Mouse (Mus musculus): ENCODE data around the gene Gm28043. TPM values are rescaled to one million over a fixed set of nuclear protein-coding genes. Genes with fewer than 3 reads are reported as not detected.
"Not testable (repeated sequence)": the region's sequence is repeated elsewhere in the genome, so short reads cannot be mapped to it uniquely, and the experiment has no call there.

The Gm28043 gene
- polyA plus RNA-seq, 1 experiment from 2014 or later = 2.3 TPM

DNA sequence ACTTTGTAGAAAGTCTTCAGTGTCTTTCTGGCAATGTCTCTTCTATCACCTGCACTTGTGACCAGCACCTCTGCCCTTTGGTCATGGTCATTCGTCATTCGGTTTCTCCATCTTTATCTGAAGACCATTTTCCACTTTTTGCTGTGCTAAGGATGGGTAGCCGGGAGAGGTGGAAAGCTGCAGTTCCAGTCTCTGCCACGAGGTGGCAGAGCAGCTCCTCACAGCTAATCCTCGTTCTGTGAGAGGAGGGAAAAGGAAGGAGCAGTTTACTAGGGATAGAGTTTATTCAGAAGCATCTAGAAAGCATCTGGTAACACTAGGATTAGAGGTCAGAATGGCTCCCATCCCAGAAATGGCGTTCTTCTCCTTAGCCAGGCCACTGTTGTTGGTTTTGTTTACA lies 11.4 kb upstream of the Gm28043 start:
- H3K4me1 ChIP-seq (ENCODE audit: control insufficient read depth, insufficient read depth, low read length) = peaks cover 8% of the 10 kb centered on the region
- H3K27ac ChIP-seq (ENCODE audit: low read depth, low read length) = no peak overlapping the region

DNA sequence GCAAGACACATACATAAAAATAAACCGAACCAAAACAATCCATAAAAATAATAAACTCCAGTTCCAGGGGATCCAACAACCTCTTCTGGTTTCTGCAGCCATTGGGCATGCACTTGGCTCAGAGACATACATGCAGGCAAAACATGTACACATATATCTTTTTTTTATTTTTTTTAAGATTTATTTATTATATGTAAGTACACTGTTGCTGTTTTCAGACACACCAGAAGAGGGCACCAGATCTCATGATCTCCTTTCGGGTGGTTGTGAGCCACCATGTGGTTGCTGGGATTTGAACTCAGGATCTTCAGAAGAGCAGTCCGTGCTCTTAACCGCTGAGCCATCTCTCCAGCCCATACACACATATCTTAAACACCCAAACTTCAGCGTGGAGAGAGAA lies 1.2 kb upstream of the Gm28043 start:
- ATAC-seq (replicated peaks; ENCODE audit: insufficient number of reproducible peaks, low FRiP score, low TSS enrichment); H3K27me3 ChIP-seq (ENCODE audit: control insufficient read depth, insufficient read depth, low read length); H3K9me3 ChIP-seq (replicated peaks; ENCODE audit: control insufficient read depth, low read length); H3K9ac ChIP-seq (ENCODE audit: low read depth, low read length); H3K4me3 ChIP-seq (ENCODE audit: low read depth, low read length); H3K4me2 ChIP-seq; H3K36me3 ChIP-seq (ENCODE audit: control insufficient read depth, insufficient read depth, low read length); H3K27ac ChIP-seq (ENCODE audit: low read depth, low read length): not testable (repeated sequence)
- 85% methylated on average over 5 of the region's 5 CpGs for WGBS (ENCODE audit: insufficient replicate concordance)
- peaks cover 24% of the 10 kb centered on the region for H3K4me1 ChIP-seq (ENCODE audit: control insufficient read depth, insufficient read depth, low read length)

More for the DNA sequence above, 11.4 kb upstream of the Gm28043 start:
- Histone ChIP-seq H3K9me3 (replicated peaks; ENCODE audit: control insufficient read depth, low read length) (no peaks in the 10 kb centered on the region), H3K4me3 (ENCODE audit: low read depth, low read length) (no peak overlapping the region), H3K4me2 (no peak overlapping the region), H3K36me3 (ENCODE audit: control insufficient read depth, insufficient read depth, low read length) (peaks cover 8% of the 10 kb centered on the region), H3K27me3 (ENCODE audit: control insufficient read depth, insufficient read depth, low read length) (no peaks in the 10 kb centered on the region), H3K9ac (ENCODE audit: low read depth, low read length) (no peak overlapping the region)
- WGBS (ENCODE audit: insufficient replicate concordance) = 18% methylated on average over 6 of the region's 6 CpGs
- ATAC-seq (replicated peaks; ENCODE audit: insufficient number of reproducible peaks, low FRiP score, low TSS enrichment) = no peak

DNA sequence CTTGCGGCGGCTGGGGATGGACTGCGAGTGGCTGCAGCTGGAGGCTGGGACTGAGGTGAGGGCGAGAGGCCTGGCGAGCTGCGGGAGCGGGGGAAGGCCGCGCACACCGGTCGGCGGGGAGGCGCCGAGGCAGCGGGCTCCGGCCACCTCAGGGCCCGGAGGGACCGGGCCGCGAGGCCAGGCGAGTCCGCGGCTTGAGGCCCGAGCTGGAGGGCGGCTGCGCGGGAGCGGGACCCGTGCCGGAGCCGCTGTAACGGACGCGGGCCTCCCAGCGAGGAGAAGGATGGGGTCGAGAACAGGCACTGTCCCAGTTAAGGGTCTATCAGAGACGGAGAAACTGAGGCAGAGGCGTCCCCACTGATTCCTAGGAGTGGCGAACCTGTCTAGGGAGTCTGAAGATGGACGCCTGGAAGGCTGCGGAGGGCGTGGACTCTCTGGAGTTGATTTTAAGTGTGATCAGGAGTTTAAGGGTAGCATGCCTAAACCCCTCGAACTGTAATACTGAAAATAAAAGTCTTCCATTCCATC lies 412 bp downstream of the Gm28043 start:
- under 1% methylated on average over 43 of the region's 43 CpGs for WGBS (ENCODE audit: insufficient replicate concordance)
- H3K9ac ChIP-seq (ENCODE audit: low read depth, low read length) = peak overlapping the region; percentile 96
- H3K4me1 ChIP-seq (ENCODE audit: control insufficient read depth, insufficient read depth, low read length) = peaks cover 24% of the 10 kb centered on the region
- peak; percentile 51 for ATAC-seq (replicated peaks; ENCODE audit: insufficient number of reproducible peaks, low FRiP score, low TSS enrichment)
- H3K27ac ChIP-seq (ENCODE audit: low read depth, low read length) = peak overlapping the region; percentile 93
- no peaks in the 10 kb centered on the region for H3K27me3 ChIP-seq (ENCODE audit: control insufficient read depth, insufficient read depth, low read length)
- H3K4me3 ChIP-seq (ENCODE audit: low read depth, low read length) = peak overlapping the region; percentile 92
- no peaks in the 10 kb centered on the region for H3K9me3 ChIP-seq (replicated peaks; ENCODE audit: control insufficient read depth, low read length)
- peak overlapping the region; percentile 91 for H3K4me2 ChIP-seq
- no peaks in the 10 kb centered on the region for H3K36me3 ChIP-seq (ENCODE audit: control insufficient read depth, insufficient read depth, low read length)

DNA sequence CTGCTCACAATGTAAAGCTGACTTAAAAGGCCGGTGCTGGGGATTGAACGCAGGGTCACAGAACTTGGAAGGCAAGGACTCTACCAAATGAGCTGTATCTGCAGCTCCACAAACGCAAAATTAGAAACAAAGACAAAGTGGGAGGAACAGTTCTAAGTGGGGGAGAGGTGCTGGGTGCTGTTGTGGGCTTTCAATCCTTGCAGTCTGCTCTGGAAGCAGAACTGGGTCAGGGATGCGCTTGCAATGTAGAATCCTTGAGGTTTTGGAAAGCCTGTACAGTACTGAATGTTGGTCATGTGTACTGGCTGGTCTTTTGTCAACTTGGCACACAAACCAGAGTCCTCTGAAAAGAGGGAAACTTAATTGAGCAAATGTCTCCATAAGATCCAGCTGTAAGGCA lies 940 bp downstream of the Gm28043 start:
- WGBS (ENCODE audit: insufficient replicate concordance) = 10% methylated on average over 4 of the region's 4 CpGs

DNA sequence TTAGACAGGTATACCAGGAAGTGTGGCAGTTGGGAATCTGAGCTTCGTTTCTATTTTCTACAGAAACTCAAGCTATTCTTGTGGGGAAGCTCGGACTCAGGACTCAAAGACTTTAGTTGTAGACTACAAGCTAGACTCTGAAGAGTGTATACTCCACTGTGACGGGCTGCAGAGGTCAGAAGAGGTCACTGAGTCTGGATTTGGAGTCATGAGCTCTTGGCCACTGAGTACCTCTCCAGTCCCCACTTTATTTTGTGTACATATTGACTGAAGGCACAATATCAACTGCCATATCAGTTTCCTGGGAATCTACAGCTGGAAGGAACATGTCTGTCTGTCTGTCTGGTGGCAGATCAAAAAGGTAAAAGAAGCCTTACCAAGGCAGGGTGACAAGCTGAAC lies 4.6 kb downstream of the Gm28043 start:
- H3K4me1 ChIP-seq (ENCODE audit: control insufficient read depth, insufficient read depth, low read length) = peaks cover 19% of the 10 kb centered on the region
- no peak overlapping the region for H3K27ac ChIP-seq (ENCODE audit: low read depth, low read length)
- WGBS (ENCODE audit: insufficient replicate concordance) = 83% methylated on average over 3 of the region's 3 CpGs
- no peak overlapping the region for H3K4me3 ChIP-seq (ENCODE audit: low read depth, low read length)
- H3K27me3 ChIP-seq (ENCODE audit: control insufficient read depth, insufficient read depth, low read length) = no peaks in the 10 kb centered on the region
- H3K4me2 ChIP-seq = no peak overlapping the region
- no peak overlapping the region for H3K9ac ChIP-seq (ENCODE audit: low read depth, low read length)
- no peaks in the 10 kb centered on the region for H3K9me3 ChIP-seq (replicated peaks; ENCODE audit: control insufficient read depth, low read length)
- no peak for ATAC-seq (replicated peaks; ENCODE audit: insufficient number of reproducible peaks, low FRiP score, low TSS enrichment)
- peaks cover 20% of the 10 kb centered on the region; the same call in 1 of the 2 replicates for H3K36me3 ChIP-seq (ENCODE audit: control insufficient read depth, insufficient read depth, low read length)

More for the DNA sequence above, 940 bp downstream of the Gm28043 start:
- Histone ChIP-seq H3K36me3 (ENCODE audit: control insufficient read depth, insufficient read depth, low read length) (0 out of 2 replicates have a peak, but pooled peaks cover under 1% of the 10 kb centered on the region), H3K27ac (ENCODE audit: low read depth, low read length) (peak overlapping the region; percentile 93; the same call in 1 of the 2 replicates), H3K9me3 (replicated peaks; ENCODE audit: control insufficient read depth, low read length) (no peaks in the 10 kb centered on the region), H3K4me2 (peak overlapping the region; percentile 91), H3K4me1 (ENCODE audit: control insufficient read depth, insufficient read depth, low read length) (peaks cover 24% of the 10 kb centered on the region), H3K4me3 (ENCODE audit: low read depth, low read length) (peak overlapping the region; percentile 92), H3K27me3 (ENCODE audit: control insufficient read depth, insufficient read depth, low read length) (no peaks in the 10 kb centered on the region), H3K9ac (ENCODE audit: low read depth, low read length) (peak overlapping the region; percentile 96)
- ATAC-seq (replicated peaks; ENCODE audit: insufficient number of reproducible peaks, low FRiP score, low TSS enrichment) = no peak

DNA sequence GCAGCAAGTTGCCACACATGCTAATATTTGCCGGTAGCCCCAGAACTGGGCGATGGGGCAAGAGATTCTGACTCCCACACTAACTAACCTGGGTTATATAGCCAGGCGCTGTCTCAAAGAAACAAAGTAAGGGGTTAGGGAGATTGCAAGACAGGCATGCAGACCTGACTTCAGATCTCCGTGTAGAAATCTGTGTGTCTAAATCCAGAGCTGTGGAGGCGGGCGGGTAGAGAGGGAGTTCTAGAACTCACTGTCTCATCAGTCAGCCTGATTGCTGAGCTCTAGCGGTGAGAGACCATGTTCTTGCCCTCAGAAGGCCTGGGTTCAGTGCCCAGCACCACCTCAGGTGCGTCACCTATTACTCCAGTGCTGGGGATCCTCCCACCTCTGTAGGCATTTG lies 8.8 kb downstream of the Gm28043 start:
- WGBS (ENCODE audit: insufficient replicate concordance) = 91% methylated on average over 8 of the region's 8 CpGs
- no peak for ATAC-seq (replicated peaks; ENCODE audit: insufficient number of reproducible peaks, low FRiP score, low TSS enrichment)
- no peak overlapping the region for H3K9ac ChIP-seq (ENCODE audit: low read depth, low read length)
- H3K36me3 ChIP-seq (ENCODE audit: control insufficient read depth, insufficient read depth, low read length) = peaks cover 40% of the 10 kb centered on the region
- H3K4me3 ChIP-seq (ENCODE audit: low read depth, low read length) = no peak overlapping the region
- no peaks in the 10 kb centered on the region for H3K4me1 ChIP-seq (ENCODE audit: control insufficient read depth, insufficient read depth, low read length)
- no peaks in the 10 kb centered on the region for H3K9me3 ChIP-seq (replicated peaks; ENCODE audit: control insufficient read depth, low read length)
- no peak overlapping the region for H3K4me2 ChIP-seq
- H3K27ac ChIP-seq (ENCODE audit: low read depth, low read length) = no peak overlapping the region
- H3K27me3 ChIP-seq (ENCODE audit: control insufficient read depth, insufficient read depth, low read length) = no peaks in the 10 kb centered on the region

DNA sequence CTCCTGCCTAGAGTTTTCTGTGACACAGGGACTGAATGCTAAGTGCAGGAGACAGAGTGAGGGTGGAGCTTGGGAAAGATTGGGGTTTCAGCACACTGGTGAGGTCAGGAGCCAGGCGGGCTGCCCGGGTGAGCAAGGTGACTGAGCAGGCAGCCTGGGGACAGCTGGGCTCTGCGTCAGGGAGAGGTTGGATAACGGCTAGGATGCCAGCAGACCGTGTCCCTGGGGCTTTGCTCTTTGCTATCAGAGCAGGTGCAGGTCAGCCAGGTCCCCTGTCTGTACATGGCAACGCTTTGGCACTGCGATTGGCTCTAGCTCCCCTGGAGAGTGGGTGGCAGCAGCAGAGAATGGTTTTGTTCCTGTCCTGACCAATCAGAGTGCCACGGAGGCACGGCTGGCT lies 12.6 kb downstream of the Gm28043 start:
- WGBS (ENCODE audit: insufficient replicate concordance) = 91% methylated on average over 9 of the region's 9 CpGs

DNA sequence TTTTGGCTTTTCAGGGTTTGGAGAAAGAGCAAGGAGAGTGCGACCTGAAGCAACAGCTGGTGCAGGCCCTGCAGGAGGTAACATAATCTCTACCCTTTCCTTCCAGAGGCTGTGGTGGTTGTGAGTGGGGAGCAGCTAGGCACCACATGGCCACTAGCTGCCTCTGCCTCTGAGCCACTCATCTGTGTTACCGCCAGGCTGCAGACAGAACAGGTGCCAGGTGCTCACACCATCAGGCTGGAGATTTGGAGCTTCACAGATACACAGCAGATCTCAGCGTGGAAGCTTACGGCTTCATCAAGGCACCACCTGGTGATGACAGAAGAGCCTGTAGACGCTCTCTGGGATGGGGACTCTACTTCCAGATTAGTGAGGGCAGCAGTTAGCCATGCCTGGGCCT lies 14.3 kb downstream of the Gm28043 start:
- WGBS (ENCODE audit: insufficient replicate concordance) = 88% methylated on average over 5 of the region's 5 CpGs
- no peak overlapping the region for H3K4me3 ChIP-seq (ENCODE audit: low read depth, low read length)
- no peak overlapping the region for H3K4me2 ChIP-seq
- no peaks in the 10 kb centered on the region for H3K9me3 ChIP-seq (replicated peaks; ENCODE audit: control insufficient read depth, low read length)
- H3K9ac ChIP-seq (ENCODE audit: low read depth, low read length) = no peak overlapping the region
- no peak for ATAC-seq (replicated peaks; ENCODE audit: insufficient number of reproducible peaks, low FRiP score, low TSS enrichment)
- H3K27me3 ChIP-seq (ENCODE audit: control insufficient read depth, insufficient read depth, low read length) = no peaks in the 10 kb centered on the region
- H3K4me1 ChIP-seq (ENCODE audit: control insufficient read depth, insufficient read depth, low read length) = no peaks in the 10 kb centered on the region
- H3K27ac ChIP-seq (ENCODE audit: low read depth, low read length) = no peak overlapping the region
- H3K36me3 ChIP-seq (ENCODE audit: control insufficient read depth, insufficient read depth, low read length) = peaks cover 39% of the 10 kb centered on the region

More for the DNA sequence above, 12.6 kb downstream of the Gm28043 start:
- H3K9me3 ChIP-seq (replicated peaks; ENCODE audit: control insufficient read depth, low read length) = no peaks in the 10 kb centered on the region
- no peak overlapping the region for H3K27ac ChIP-seq (ENCODE audit: low read depth, low read length)
- H3K36me3 ChIP-seq (ENCODE audit: control insufficient read depth, insufficient read depth, low read length) = peaks cover 47% of the 10 kb centered on the region
- no peaks in the 10 kb centered on the region for H3K27me3 ChIP-seq (ENCODE audit: control insufficient read depth, insufficient read depth, low read length)
- no peaks in the 10 kb centered on the region for H3K4me1 ChIP-seq (ENCODE audit: control insufficient read depth, insufficient read depth, low read length)
- H3K4me3 ChIP-seq (ENCODE audit: low read depth, low read length) = no peak overlapping the region
- no peak for ATAC-seq (replicated peaks; ENCODE audit: insufficient number of reproducible peaks, low FRiP score, low TSS enrichment)
- H3K9ac ChIP-seq (ENCODE audit: low read depth, low read length) = no peak overlapping the region
- H3K4me2 ChIP-seq = no peak overlapping the region

DNA sequence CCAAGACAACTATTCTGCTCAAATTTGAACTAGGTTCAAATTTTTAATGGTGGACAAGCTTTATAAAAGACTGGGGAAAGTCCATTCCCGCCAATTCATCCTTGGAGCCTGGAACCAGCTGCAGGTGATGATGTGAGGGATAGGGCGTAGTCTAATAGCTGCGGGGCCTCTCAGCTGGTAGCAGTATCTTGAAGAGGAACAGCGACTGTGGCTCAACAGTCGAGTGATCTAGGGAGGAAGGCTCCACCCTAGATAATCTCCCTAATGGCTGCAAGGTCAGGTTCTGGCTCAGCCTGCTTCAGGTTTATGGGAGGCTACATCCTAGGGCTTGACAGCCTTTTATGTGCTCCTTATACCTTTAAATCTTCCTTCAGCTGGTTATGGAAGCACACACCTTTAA lies 14.9 kb downstream of the Gm28043 start:
- WGBS (ENCODE audit: insufficient replicate concordance) = 62% methylated on average over 5 of the region's 5 CpGs
- peaks cover 43% of the 10 kb centered on the region for H3K36me3 ChIP-seq (ENCODE audit: control insufficient read depth, insufficient read depth, low read length)
- H3K9me3 ChIP-seq (replicated peaks; ENCODE audit: control insufficient read depth, low read length) = no peaks in the 10 kb centered on the region
- H3K27ac ChIP-seq (ENCODE audit: low read depth, low read length) = no peak overlapping the region
- H3K4me1 ChIP-seq (ENCODE audit: control insufficient read depth, insufficient read depth, low read length) = no peaks in the 10 kb centered on the region
- no peak overlapping the region for H3K9ac ChIP-seq (ENCODE audit: low read depth, low read length)
- no peak overlapping the region for H3K4me2 ChIP-seq
- H3K27me3 ChIP-seq (ENCODE audit: control insufficient read depth, insufficient read depth, low read length) = no peaks in the 10 kb centered on the region
- H3K4me3 ChIP-seq (ENCODE audit: low read depth, low read length) = no peak overlapping the region
- ATAC-seq (replicated peaks; ENCODE audit: insufficient number of reproducible peaks, low FRiP score, low TSS enrichment) = no peak
